9 mouse cellular contexts compared by ENCODE assay signal in the genomic region with DNA sequence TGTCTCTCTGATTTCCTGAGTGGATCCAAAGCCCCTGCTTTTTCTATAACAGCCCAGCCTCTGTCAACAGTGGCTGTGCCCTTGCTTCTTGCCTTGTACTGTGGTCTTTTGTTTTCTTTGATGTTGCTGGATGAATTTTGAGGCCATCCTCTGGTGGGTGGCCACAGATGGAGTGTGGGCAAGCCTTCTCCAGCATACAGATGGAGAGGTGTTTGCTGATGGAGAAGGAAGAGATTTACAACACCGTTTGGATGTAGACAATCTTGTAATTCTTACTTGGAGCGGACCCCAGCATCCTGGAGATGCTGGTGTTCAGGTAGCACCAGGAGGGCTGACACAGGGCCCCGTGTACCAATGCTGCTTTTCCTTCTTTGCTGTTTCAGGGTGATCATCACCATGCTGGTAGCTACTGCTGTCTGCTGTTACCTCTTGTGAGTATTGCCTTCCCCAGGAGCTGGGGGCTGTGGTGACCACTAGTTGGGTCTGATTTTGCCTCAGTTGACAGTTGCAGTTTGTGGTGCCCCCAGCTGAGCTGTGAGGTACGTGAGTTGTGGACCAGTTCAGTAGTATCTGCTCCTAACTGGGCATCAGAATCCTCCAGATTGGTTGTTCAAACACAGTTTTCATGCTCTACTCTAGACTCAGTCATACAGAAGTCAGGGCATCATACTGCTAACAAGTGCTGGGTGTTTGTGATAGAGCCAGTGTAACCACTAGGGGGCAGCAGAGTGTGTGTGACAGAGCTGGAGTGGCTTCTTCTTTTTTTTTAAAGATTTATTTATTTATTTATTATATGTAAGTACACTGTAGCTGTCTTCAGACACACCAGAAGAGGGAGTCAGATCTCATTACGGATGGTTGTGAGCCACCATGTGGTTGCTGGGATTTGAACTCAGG. TPM values are rescaled to one million over a fixed set of nuclear protein-coding genes. Genes with fewer than 3 reads are reported as not detected.
DNase-seq lines count a peak whose midpoint lies in the region; ATAC-seq and TF ChIP-seq lines count a peak whose summit lies in the region.
"Had no signal": no experiment of that assay in that cellular context is flagged by ENCODE, and none has a peak within 500 bp of the region (broad histone marks: within the 10 kb centered on the region; RNA-seq: fewer than 3 reads in every experiment).

No protein-coding gene starts in this region.

- 73% methylated on average over 5 of the region's 5 CpGs for WGBS in kidney, embryonic 16.5 days
- WGBS in forebrain, embryonic 11.5 days, result 72% methylated on average over 4 of the region's 5 CpGs
- 68% methylated on average over 4 of the region's 5 CpGs for WGBS in hindbrain, embryonic 11.5 days
- 78% methylated on average over 5 of the region's 5 CpGs for WGBS in midbrain, embryonic 14.5 days

- intact Hi-C loops in left cerebral cortex, adult 2 months (cut with DNase I), result loop anchor here (5.0 kb wide), 2 partner anchors 92 to 142 kb away; partner anchors contain the start of genes Krba1, Sspo and Zfp467

- no peak for ATAC-seq in kidney, embryonic 16.5 days (ENCODE audit: low FRiP score, low TSS enrichment)
- ATAC-seq in forebrain, embryonic 11.5 days (replicated peaks; ENCODE audit: low FRiP score), result no peak
- ATAC-seq in hindbrain, embryonic 11.5 days (ENCODE audit: low FRiP score), result no peak
- ATAC-seq in midbrain, embryonic 14.5 days (ENCODE audit: low FRiP score, low TSS enrichment), result no peak

- H3K27ac ChIP-seq in kidney, embryonic 16.5 days (ENCODE audit: low read length), result no peak overlapping the region
- no peak overlapping the region for H3K27ac ChIP-seq in forebrain, embryonic 11.5 days (ENCODE audit: low read depth, low read length)
- H3K27ac ChIP-seq in hindbrain, embryonic 11.5 days (ENCODE audit: low read depth, low read length), result no peak overlapping the region
- peak overlapping the region; percentile 97 for H3K27ac ChIP-seq in left cerebral cortex, adult 2 months
- no peak overlapping the region for H3K27ac ChIP-seq in midbrain, embryonic 14.5 days (replicated peaks; ENCODE audit: low read depth, low read length)

- no peak overlapping the region for H3K4me3 ChIP-seq in kidney, embryonic 16.5 days (ENCODE audit: low read length)
- no peak overlapping the region for H3K4me3 ChIP-seq in forebrain, embryonic 11.5 days (ENCODE audit: low read depth, low read length)
- no peak overlapping the region for H3K4me3 ChIP-seq in hindbrain, embryonic 11.5 days (ENCODE audit: low read depth, low read length)
- peak overlapping the region; percentile 73 for H3K4me3 ChIP-seq in left cerebral cortex, adult 2 months
- peak overlapping the region; percentile 66; the same call in 1 of the 2 replicates for H3K4me3 ChIP-seq in midbrain, embryonic 14.5 days (replicated peaks; ENCODE audit: low read depth, low read length)

- H3K9me3 ChIP-seq in kidney, embryonic 16.5 days (ENCODE audit: low read length), result no peaks in the 10 kb centered on the region
- H3K9me3 ChIP-seq in forebrain, embryonic 11.5 days (ENCODE audit: control insufficient read depth, low read length), result no peaks in the 10 kb centered on the region
- H3K9me3 ChIP-seq in hindbrain, embryonic 11.5 days (ENCODE audit: control insufficient read depth, low read length), result no peaks in the 10 kb centered on the region
- no peaks in the 10 kb centered on the region for H3K9me3 ChIP-seq in midbrain, embryonic 14.5 days (ENCODE audit: control insufficient read depth, low read length)

- peak; percentile 75 for TF ChIP-seq CTCF in left cerebral cortex, adult 2 months (IDR thresholded peaks at IDR 0.05)

- H3K27me3 ChIP-seq in kidney, embryonic 16.5 days (ENCODE audit: insufficient read depth, low read length), result no peaks in the 10 kb centered on the region
- no peaks in the 10 kb centered on the region for H3K27me3 ChIP-seq in forebrain, embryonic 11.5 days (ENCODE audit: control insufficient read depth, insufficient read depth, low read length)
- no peaks in the 10 kb centered on the region for H3K27me3 ChIP-seq in hindbrain, embryonic 11.5 days (ENCODE audit: control insufficient read depth, insufficient read depth, low read length)
- H3K27me3 ChIP-seq in midbrain, embryonic 14.5 days (ENCODE audit: control insufficient read depth, insufficient read depth, low read length), result no peaks in the 10 kb centered on the region

- H3K4me1 ChIP-seq in kidney, embryonic 16.5 days (ENCODE audit: insufficient read depth, low read length), result peaks cover 24% of the 10 kb centered on the region
- H3K4me1 ChIP-seq in forebrain, embryonic 11.5 days (replicated peaks; ENCODE audit: control insufficient read depth, insufficient read depth, low read length), result peaks cover 6% of the 10 kb centered on the region; the same call in 1 of the 2 replicates
- peaks cover 4% of the 10 kb centered on the region for H3K4me1 ChIP-seq in hindbrain, embryonic 11.5 days (replicated peaks; ENCODE audit: control insufficient read depth, insufficient read depth, low read length)
- H3K4me1 ChIP-seq in midbrain, embryonic 14.5 days (ENCODE audit: control insufficient read depth, insufficient read depth, low read length), result peaks cover 21% of the 10 kb centered on the region

- no peaks in the 10 kb centered on the region for H3K36me3 ChIP-seq in kidney, embryonic 16.5 days (ENCODE audit: insufficient read depth, low read length)
- H3K36me3 ChIP-seq in forebrain, embryonic 11.5 days (ENCODE audit: control insufficient read depth, insufficient read depth, low read length), result no peaks in the 10 kb centered on the region
- no peaks in the 10 kb centered on the region for H3K36me3 ChIP-seq in hindbrain, embryonic 11.5 days (ENCODE audit: control insufficient read depth, insufficient read depth, low read length)
- H3K36me3 ChIP-seq in midbrain, embryonic 14.5 days (ENCODE audit: control insufficient read depth, insufficient read depth, low read length), result peaks cover 24% of the 10 kb centered on the region

- no peak overlapping the region for H3K9ac ChIP-seq in kidney, embryonic 16.5 days (replicated peaks; ENCODE audit: low read length)
- peak overlapping the region; percentile 20; the same call in 1 of the 2 replicates for H3K9ac ChIP-seq in forebrain, embryonic 11.5 days (ENCODE audit: low read length)
- H3K9ac ChIP-seq in hindbrain, embryonic 11.5 days (ENCODE audit: low read depth, low read length), result no peak overlapping the region
- peak overlapping the region; percentile 86 for H3K9ac ChIP-seq in midbrain, embryonic 14.5 days (replicated peaks; ENCODE audit: low read length)

- DNase-seq in kidney, adult 11 months, result peak; percentile 52
- peak; percentile 95 for DNase-seq in brain, adult 2 months (ENCODE audit: low read depth, low spot score)
- DNase-seq in forebrain, embryonic 11.5 days (ENCODE audit: low spot score), result peak; percentile 81
- peak; percentile 82 for DNase-seq in hindbrain, embryonic 11.5 days (ENCODE audit: low spot score)
- peak; percentile 67 to 80 for DNase-seq in left cerebral cortex, adult 2 months (ENCODE audit: extremely low spot score in 1 of 2, low spot score in 2 of 2)
- peak; percentile 87 for DNase-seq in midbrain, embryonic 14.5 days
- DNase-seq in spleen, postnatal 10 days (ENCODE audit: low spot score in 2 of 2), result peak; percentile 28 to 80

- H3K4me2 ChIP-seq in kidney, embryonic 16.5 days (replicated peaks; ENCODE audit: low read depth, low read length), result no peak overlapping the region
- H3K4me2 ChIP-seq in forebrain, embryonic 11.5 days (ENCODE audit: low read depth, low read length, severe bottlenecking), result no peak overlapping the region
- H3K4me2 ChIP-seq in hindbrain, embryonic 11.5 days (replicated peaks; ENCODE audit: low read depth, low read length), result no peak overlapping the region
- peak overlapping the region; percentile 96 for H3K4me2 ChIP-seq in midbrain, embryonic 14.5 days (ENCODE audit: low read length)

RNA-seq across cellular contexts. Expression of gene Atp6v0e2, which starts 1.7 kb away (rescaled TPM):
- polyA plus RNA-seq in kidney, embryonic 16.5 days (2015; fragmentation: Nextera tagmentation; extraction: Ambion mirVana), result 32.7 and 33.8 TPM in 2 replicates
- 52.5 and 56.6 TPM in 2 replicates for polyA plus RNA-seq in forebrain, embryonic 11.5 days (2014; fragmentation: Nextera tagmentation; extraction: Ambion mirVana)
- polyA plus RNA-seq in hindbrain, embryonic 11.5 days (2014; fragmentation: Nextera tagmentation; extraction: Ambion mirVana), result 55.1 and 59.0 TPM in 2 replicates
- 100 to 1,000 TPM; 411 to 422 TPM for total RNA-seq in left cerebral cortex, adult 2 months (2021)
- 190 and 241 TPM in 2 replicates for polyA plus RNA-seq in midbrain, embryonic 14.5 days (2014; fragmentation: Nextera tagmentation; extraction: Ambion mirVana)

RNA-seq across cellular contexts. Expression of gene Lrrc61, which starts 15.5 kb away (rescaled TPM):
- 14.3 and 14.5 TPM in 2 replicates for polyA plus RNA-seq in kidney, embryonic 16.5 days (2015; fragmentation: Nextera tagmentation; extraction: Ambion mirVana)
- polyA plus RNA-seq in forebrain, embryonic 11.5 days (2014; fragmentation: Nextera tagmentation; extraction: Ambion mirVana), result 12.6 and 13.7 TPM in 2 replicates
- polyA plus RNA-seq in hindbrain, embryonic 11.5 days (2014; fragmentation: Nextera tagmentation; extraction: Ambion mirVana), result 13.9 and 17.2 TPM in 2 replicates
- 10 to 100 TPM; 35.8 to 36.8 TPM for total RNA-seq in left cerebral cortex, adult 2 months (2021)
- polyA plus RNA-seq in midbrain, embryonic 14.5 days (2014; fragmentation: Nextera tagmentation; extraction: Ambion mirVana), result 11.0 and 20.1 TPM in 2 replicates

RNA-seq across cellular contexts. Expression of gene Rarres2, which starts 33.5 kb away (rescaled TPM):
- 64.5 and 76.1 TPM in 2 replicates for polyA plus RNA-seq in kidney, embryonic 16.5 days (2015; fragmentation: Nextera tagmentation; extraction: Ambion mirVana)
- 0.60 and 0.84 TPM in 2 replicates for polyA plus RNA-seq in forebrain, embryonic 11.5 days (2014; fragmentation: Nextera tagmentation; extraction: Ambion mirVana)
- polyA plus RNA-seq in hindbrain, embryonic 11.5 days (2014; fragmentation: Nextera tagmentation; extraction: Ambion mirVana), result 2.0 and 2.5 TPM in 2 replicates
- 10 to 100 TPM; 12.3 to 12.8 TPM for total RNA-seq in left cerebral cortex, adult 2 months (2021)
- 1.5 and 3.6 TPM in 2 replicates for polyA plus RNA-seq in midbrain, embryonic 14.5 days (2014; fragmentation: Nextera tagmentation; extraction: Ambion mirVana)

RNA-seq across cellular contexts. Expression of gene Gm45021, which starts 50.3 kb away (rescaled TPM):
- not detected in 2 replicates for polyA plus RNA-seq in kidney, embryonic 16.5 days (2015; fragmentation: Nextera tagmentation; extraction: Ambion mirVana)
- not detected in 2 replicates for polyA plus RNA-seq in forebrain, embryonic 11.5 days (2014; fragmentation: Nextera tagmentation; extraction: Ambion mirVana)
- not detected in 2 replicates for polyA plus RNA-seq in hindbrain, embryonic 11.5 days (2014; fragmentation: Nextera tagmentation; extraction: Ambion mirVana)
- total RNA-seq in left cerebral cortex, adult 2 months (2021), result not detected
- polyA plus RNA-seq in midbrain, embryonic 14.5 days (2014; fragmentation: Nextera tagmentation; extraction: Ambion mirVana), result not detected in 2 replicates
- polyA plus RNA-seq: liver, embryonic 16.5 days had no signal

RNA-seq across cellular contexts. Expression of gene Repin1, which starts 54.6 kb away (rescaled TPM):
- polyA plus RNA-seq in kidney, embryonic 16.5 days (2015; fragmentation: Nextera tagmentation; extraction: Ambion mirVana), result 52.9 and 59.3 TPM in 2 replicates
- 50.2 and 50.6 TPM in 2 replicates for polyA plus RNA-seq in forebrain, embryonic 11.5 days (2014; fragmentation: Nextera tagmentation; extraction: Ambion mirVana)
- 35.3 and 37.8 TPM in 2 replicates for polyA plus RNA-seq in hindbrain, embryonic 11.5 days (2014; fragmentation: Nextera tagmentation; extraction: Ambion mirVana)
- 10 to 100 TPM; 56.5 to 58.0 TPM for total RNA-seq in left cerebral cortex, adult 2 months (2021)
- 44.3 and 47.0 TPM in 2 replicates for polyA plus RNA-seq in midbrain, embryonic 14.5 days (2014; fragmentation: Nextera tagmentation; extraction: Ambion mirVana)

Comparison
In these comparisons a context has a peak if more than half of its experiments do, and no peak if none do; other contexts are left out.
1. H3K4me3 ChIP-seq: peak in left cerebral cortex, adult 2 months (single experiment) and midbrain, embryonic 14.5 days (single experiment); none in kidney, embryonic 16.5 days (single experiment), forebrain, embryonic 11.5 days (single experiment) and hindbrain, embryonic 11.5 days (single experiment).
2. H3K9ac ChIP-seq: peak in forebrain, embryonic 11.5 days (single experiment) and midbrain, embryonic 14.5 days (single experiment); none in kidney, embryonic 16.5 days (single experiment) and hindbrain, embryonic 11.5 days (single experiment).
3. RNA of gene Rarres2, which starts 33.5 kb away (polyA plus RNA-seq): 64.5 to 76.1 TPM in kidney, embryonic 16.5 days; 1.5 to 3.6 TPM in midbrain, embryonic 14.5 days, 2.0 to 2.5 TPM in hindbrain, embryonic 11.5 days and 0.60 to 0.84 TPM in forebrain, embryonic 11.5 days; every median in the first group is over 10 times any median in the second.
4. Peak in every context shown above with its lines, with median percentiles within 50 percentile points of each other: DNase-seq.